Mouse (Mus musculus) cerebellum, adult 8-10 months (tissue): ENCODE measurements around the gene Ulbp1.
"Not testable (repeated sequence)": the region's sequence is repeated elsewhere in the genome, so short reads cannot be mapped to it uniquely, and the experiment has no call there.

Source experiments
- DNase-seq: peaks from one replicate; pipeline ENCODE4 v3.0.0; 2022

Ulbp1 gene

DNA sequence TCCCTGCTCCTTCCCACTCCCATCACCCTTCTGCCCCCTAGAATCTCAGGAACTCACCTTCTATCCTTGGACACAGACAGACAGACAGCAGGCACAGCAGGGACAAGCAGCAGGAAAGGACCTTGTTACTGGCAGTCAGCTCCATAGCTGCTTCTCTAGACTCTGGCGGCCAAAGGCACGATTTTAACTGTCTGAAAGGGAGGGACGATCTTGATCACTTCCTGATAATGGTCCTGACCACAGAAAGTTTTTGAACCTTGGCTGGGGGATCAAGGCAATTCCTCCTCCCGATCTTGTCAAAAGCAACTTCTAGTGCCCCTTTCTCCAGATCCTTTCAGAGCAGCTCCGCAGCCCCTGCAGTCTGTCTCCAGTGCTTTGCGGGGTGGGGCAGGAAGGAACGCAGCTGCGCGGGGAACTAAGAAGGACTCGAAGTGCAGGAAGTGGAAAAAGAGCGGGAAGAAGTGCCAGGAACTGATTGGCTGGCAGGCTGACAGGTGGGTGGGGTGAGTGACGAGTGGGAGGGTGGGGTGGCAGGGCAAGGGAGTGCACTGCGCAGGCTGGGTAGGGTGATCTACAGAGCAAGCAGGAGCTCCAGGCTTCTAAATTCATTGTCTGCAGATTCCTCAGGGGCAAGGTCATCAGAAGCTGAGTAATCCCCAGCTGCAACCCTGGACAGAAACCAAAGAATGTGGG lies at the start of gene Ulbp1:
Gene Ulbp1 (minus strand): TSS at position 442 of the 693 bp plus-strand sequence.
- no peak for DNase-seq

DNA sequence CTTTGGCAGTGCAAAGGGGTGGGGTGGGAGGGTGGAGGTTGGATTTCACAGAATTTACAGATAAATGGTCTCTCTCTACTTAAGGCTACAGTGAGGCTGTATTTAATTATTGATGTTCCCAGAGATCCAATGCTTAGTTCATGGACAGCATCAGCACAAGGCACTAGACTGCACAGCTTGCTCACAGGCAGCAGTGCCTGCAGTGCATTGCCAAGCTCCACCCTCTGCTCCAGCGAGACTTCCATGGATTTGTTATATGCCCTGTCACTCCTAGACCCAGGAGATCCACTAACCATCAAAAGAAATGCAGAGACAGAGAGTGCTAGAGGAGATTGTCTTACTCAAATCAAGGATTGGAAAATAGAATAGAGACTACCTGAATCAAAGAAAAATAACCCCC lies 24.7 kb upstream of the Ulbp1 start:
- not testable (repeated sequence) for DNase-seq

DNA sequence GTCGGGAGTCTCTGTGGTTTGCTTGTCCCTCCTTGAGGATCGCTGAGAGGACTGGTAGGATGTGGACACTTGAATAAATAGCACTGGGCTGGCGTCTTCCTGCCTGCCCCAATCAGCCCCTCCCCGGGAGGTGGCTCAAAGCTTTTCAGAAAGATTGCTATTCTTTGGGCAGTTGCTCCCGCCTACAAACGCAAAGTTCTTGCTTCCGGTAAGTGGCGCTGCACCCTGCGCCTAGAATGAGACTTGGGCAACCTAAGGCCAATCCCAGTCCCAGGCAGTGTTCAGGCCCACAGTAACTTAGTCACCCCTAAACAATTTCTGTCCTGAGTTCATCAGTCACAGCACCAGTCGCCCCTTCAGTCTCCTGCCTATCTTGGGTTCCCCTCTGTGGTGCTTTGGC lies 18.9 kb upstream of the Ulbp1 start:
- not testable (repeated sequence) for DNase-seq

DNA sequence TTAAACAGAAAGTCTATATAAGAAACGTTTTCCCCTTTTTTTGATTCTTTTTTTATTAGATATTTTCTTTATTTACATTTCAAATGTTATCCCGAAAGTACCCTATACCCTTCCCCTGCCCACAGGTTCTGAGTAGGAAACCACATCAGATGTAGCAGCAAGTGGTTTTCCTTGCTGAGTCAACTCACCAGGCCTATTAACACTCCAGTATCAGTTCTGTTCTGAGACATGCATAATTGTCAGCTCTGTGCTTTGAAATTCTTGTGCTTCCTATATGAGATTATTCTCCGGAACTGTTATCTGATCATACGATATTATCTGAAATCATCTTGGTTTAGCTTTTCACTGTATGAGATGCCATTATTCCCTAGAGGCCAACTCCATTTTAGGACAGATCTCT lies 10.2 kb upstream of the Ulbp1 start:
- DNase-seq, result no peak

DNA sequence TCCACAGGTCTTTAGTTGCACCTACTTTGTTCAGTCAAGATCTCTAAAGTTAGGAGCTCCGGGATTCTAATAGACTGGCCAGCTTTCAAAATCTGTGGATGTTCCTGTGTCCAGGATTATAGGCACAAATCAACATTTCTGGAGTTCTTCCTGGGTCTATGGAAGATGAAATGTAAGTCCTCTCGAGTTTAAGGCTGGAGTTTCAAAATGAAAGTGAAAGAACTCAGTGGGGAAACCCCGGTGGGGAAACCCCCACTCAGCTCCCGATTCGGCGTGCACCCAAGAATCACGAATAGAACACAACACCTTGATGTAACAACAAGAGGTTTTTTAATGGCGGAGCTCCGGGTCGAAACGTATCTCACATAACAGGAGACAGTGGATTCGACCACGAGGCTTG lies 787 bp upstream of the Ulbp1 start:
- DNase-seq, result not testable (repeated sequence)

DNA sequence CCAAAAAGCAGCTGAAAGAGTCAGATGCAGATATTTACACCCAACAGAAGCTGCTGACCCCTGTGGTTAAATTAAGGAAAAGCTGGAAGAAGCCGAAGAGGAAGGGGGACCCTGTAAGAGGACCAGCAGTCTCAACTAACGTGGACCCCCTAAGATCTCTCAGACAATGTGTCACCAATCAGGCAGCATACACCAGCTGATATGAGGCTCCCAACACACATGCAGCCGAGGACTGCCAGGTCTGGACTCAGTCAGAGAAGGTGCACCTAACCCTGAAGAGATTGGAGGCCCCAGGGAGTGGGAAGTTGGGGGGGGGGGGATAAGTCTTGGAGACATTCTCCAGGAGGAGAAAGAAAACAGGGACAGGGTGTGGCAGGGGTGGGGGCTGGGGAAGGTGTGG lies 1.8 kb downstream of the Ulbp1 start:
- DNase-seq, result no peak

DNA sequence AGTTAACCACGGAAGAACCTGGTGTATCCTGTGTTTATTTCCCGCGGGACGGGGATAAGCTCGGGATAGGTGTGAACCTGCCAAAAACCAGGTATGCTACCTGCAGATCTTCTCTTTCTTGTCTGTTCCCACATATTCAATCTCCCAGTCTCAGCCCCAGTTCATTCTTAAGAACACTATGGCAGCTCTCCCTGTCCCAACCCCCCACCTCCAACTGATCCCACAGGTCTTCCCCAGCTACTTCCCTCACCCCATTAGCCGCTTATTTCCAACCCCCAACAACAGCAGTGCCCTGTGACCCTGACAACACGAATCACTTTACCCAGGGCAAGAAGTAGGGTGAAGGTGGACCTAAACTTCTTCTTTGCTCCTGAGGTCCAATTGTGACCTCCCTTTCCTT lies 3.0 kb downstream of the Ulbp1 start:
- no peak for DNase-seq

DNA sequence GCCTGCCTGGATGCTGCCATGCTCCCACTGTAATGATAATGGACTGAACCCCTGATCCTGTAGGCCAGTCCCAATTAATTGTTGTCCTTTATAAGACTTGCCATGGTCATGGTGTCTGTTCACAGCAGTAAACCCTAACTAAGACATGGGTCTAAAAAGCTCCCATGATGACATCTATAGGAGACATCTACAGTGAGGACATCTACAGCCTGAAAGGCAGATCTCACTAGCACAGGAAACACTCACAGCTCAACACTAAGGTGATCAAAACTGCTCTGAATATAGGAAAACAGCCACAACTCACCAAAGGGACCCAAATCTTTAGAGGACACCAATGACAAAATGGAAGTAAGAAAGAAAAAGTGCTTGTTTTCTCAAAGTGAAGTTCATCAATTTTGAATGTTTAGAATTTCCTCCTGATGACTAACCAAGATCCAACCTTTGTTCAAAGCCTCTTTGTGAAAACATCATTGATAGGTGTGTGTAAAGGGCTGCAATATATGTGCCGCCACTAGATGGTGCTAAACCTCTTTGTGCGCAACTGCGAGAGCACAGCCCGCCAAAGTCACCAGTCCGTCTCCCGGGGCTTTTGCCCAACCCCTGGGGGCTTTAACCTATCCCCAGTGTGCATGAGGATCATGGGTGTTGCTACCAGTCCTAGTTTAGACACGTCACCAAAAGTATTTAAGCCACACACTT lies 3.6 kb downstream of the Ulbp1 start:
- DNase-seq, result peak; percentile 67

DNA sequence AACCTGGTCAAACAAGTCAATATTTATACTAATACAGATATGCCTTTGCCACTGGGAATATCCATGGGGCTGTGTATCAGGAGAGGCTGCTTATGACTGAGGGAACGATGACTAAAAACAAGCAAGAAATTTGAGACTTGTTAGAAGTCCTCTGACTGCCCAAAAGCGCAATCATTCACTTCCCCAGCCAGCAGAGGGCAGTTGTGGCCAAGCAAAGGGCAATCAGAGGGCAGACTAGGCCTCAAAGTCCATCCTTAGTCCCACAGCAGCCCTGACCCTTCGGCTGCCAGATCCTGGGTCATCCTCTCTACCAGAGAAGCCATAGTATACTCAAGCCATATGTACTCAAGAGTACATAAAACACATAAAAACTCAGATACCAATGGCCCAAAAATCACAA lies 11.4 kb downstream of the Ulbp1 start:
- DNase-seq, result no peak

DNA sequence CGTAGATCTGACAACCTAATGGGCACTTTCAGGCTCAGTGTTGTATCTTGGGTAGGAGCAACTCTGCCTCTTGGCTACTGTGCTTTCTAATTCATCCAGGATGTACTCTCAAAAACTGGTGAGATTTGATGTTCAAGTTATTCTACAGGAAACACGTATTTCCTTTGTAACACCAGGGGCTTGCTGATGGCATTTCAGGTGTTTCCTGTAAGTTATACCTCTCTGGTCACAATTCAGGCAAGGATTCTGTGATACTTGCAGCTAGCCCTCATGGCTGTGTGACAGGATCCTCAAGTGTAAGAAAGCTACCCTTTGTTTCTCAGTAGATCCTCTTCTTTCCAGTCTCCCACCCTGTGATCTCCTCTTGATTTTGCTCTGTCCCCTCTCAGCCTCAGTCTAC lies 34.5 kb downstream of the Ulbp1 start:
- DNase-seq, result no peak

DNA sequence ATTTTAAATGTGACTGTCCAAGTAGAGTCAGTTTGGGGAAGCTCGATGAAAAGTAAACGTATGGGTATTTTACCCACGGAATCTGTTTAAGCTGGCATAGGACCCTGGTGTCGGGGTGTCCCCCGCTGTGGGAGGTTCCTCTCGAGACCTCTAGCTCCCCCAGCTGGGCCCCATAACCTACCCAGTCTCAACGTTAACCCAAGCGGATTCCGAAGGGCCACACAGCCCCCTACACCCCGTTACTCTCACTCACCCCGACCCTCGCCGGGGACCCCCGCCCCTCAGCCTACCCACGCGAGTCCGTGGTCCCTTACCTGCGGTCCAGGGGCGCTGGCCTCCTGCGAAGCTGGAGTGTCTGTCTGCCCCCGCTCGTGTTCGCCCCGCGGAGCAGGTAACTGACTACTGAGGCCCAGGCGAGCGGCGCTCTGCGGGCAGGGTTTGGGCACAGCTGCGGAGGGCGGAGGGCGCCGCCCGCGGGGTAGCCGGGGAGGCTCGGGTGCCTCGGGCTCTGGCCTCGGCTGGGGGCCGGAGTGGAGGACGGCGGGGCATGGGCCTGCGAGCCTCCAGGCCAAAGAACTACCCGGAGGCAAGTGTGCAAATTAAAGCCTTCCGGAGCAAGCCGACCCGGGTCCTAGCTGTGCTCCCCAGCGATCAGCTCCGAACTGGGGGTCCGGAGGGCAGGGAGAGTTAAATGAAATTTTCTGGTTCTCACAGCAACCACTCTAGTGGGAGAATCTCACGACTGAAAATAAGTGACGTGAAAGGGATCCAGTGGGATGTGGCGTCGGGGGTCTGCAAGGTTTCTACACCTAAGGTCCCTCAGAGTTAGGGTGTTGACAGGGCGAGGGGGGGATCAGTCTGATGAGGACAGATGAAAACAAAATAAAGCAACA lies 80.0 kb downstream of the Ulbp1 start:
- DNase-seq, result peak; percentile 2

DNA sequence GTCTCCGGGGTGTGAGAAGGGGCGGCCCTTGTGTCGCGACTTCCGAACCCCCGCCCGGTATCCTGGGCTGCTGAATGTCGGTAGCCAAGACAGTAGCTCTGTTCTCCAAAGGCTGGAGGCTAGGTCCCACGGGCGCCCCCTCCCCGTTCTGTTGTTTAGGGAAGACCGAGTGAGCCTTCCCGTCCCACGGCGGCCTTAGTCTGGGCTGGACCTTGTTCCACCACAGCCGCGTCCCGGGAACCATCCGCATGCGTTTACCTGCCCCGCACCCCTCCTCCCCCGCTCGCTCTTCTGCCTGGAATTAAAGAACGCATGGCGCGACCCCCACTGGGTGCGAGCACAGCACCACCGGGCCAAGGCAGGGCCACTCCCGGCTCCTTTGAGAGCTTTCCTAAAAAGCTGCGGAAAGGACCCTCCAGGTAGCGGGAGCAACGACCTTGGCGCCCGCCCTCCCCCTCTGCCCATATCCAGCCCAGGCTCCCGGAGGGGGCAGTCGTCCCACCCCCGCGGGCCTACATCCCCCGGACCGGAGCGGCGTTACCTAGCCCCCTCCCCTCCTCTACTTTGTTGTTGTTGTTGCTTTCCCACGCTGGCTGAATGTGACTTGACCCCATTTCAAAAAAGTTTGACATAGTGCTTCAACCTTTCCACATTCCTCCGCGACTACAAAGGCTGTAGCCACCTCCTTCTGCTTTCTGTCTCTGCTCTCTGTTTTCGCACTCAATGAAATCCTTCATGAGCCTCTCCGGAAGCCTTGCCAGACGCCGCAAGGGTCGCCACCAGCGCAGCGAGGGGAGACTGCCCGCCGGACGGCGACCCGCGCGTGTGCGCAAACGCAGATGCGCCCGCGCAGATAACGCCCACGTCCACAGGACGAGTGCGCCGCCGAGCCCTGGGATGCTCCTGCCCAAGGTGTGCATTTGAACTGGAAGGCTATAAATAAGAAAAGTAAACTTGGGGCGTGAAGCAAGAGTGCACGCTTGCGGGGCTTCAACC lies 81.2 kb downstream of the Ulbp1 start:
- DNase-seq, result peak; percentile 7

DNA sequence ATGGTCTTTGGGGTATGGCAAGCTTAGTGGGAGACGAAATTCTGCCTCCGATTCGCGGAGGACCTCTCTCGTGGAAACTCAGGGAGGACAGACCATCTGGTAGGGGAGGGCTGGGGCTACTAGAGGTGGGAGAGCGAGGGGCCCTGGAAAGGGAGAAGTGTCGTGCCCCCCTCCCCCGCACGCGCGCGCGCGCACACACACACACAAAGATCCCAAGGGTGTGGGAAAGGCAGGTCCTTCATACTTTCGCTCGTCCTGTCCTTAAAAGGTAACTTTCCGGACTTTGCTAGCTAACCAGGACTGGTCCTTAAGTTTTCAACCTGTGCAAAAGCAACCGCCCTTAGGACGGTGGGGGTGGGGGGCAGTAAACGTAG lies 81.9 kb downstream of the Ulbp1 start:
- DNase-seq, result peak; percentile 5

DNA sequence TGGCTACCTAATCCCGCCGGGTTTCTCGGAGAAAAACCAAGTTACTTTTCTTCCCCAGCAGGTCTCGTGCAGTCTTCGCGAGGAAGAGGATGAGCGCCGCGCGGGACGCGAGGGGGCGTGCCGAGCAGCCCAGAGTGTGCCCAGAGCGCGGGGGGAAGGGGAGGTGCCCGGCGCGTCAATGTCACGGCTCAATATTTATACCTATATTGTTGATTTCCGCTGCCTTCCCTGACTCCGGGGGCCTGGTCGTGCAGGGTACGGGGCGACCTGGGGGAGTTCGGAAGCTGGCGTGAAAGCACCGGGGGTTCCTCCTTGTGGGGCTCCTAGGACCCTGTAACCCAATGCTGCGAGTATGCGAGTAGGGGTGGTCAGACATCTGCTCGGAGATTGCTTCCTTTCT lies 82.3 kb downstream of the Ulbp1 start:
- DNase-seq, result peak; percentile 13
